Mouse (Mus musculus) ovary, postnatal 14 days (tissue): ENCODE measurements around the gene Fkbp11.

ENCODE experiments used
- DNase-seq: peaks from one replicate; pipeline ENCODE4 v3.0.0; 2022; ENCODE audit warnings: low spot score

The Fkbp11 gene

DNA sequence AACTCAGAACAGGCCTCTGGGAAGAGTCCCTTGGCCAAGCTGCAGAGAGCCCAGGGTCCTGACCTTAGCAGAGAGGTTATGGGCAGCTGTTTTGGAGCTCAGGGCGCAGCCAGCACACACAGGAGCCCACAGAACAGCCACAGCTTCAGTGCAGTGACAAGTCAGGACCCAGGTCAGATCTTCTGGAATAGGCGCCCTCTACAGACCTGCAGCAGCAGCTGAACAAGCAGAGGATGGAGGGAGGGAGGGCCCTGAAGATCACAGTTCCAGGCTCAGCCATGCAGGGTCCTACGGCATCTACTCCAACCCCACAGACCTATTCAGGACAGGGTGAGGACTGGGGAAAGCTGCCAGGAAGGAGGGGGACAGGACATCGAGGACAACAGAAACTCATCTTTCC is 10.8 kb upstream of the Fkbp11 start:
- no peak for DNase-seq

DNA sequence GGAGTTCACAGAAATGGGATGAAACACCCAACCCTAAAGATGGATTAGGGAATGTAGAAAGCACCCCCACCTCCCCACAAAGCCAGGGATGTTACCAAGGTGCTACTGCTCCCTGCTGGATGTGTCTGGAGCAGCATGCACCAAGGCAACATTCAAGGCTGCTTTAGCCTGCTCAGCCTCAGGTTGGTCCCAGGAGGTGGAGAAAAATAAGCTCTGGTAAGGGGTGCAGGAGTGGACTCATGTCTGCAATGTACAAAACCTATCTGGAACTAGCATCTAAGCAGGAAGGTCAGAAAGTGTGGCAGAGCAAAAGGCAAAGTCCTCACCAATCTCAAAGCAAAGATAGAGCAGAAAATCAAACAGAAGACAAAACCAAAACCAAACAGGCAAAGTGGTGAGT is 9.9 kb upstream of the Fkbp11 start:
- no peak for DNase-seq

DNA sequence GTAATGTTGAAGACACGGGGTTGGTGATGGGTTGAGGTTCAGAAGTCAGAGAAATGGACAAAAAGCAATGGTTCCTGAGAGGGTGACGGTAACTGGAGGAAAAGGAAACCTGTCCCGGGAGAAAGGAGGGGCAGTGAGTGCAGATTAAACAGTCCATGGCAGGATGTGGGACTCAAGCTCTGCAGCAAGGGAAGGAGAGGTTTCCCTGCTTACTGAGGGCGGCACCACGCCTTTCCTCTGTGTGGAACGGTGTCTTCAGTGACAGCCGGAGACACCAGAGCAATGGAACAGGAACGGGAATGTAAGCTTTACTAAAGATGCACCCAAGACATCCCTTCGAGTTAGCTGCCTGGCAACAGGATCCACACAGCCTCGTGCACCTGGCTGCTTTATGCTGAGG is 8.5 kb upstream of the Fkbp11 start:
- no peak for DNase-seq

DNA sequence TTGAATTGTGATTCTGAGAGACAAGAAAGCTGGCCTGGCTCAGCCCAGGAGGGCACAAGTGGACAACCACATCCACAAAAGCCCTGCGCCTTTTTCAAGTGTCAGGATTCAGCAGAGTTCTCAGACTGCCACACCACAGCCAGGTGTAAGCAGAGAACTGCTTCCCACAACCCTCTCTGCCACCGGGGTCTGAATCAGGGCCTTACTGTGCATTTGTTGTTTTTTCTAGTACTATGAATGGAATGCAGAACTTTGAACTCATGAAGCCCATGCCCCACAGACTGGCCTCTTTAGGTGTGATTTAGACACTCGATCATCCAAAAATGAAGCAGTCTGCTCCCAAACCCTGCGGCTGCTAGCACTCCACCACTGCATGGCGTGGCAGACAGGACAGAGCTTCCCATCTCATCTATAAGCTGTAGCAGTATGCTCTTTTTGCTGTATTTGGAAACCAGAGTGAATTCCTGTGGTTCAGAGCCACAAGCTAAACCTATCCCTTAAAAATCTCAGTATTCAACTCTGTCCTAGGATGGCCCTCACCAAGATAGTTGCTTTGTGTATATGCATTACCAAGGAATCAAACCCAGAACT is 6.1 kb upstream of the Fkbp11 start:
- DNase-seq: no peak

DNA sequence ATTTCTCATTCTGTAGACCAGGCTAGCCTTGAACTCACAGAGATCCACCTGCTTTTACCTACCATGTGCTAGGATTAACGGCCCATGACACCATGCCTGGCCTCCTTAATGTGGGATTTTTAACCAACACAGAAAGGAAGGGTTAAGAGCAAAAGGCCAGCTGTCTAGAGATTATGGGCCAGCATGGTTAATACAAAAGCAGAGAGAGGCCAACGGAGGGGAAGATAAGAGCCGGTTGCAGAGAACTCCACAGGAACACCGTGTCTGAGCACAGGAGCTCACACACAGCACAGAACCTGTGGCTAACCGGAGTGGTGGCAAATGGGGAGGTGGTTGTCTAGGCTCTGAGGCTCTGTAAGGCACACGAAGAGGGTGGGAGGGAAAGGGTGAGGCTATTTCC is 5.4 kb upstream of the Fkbp11 start:
- DNase-seq: no peak

DNA sequence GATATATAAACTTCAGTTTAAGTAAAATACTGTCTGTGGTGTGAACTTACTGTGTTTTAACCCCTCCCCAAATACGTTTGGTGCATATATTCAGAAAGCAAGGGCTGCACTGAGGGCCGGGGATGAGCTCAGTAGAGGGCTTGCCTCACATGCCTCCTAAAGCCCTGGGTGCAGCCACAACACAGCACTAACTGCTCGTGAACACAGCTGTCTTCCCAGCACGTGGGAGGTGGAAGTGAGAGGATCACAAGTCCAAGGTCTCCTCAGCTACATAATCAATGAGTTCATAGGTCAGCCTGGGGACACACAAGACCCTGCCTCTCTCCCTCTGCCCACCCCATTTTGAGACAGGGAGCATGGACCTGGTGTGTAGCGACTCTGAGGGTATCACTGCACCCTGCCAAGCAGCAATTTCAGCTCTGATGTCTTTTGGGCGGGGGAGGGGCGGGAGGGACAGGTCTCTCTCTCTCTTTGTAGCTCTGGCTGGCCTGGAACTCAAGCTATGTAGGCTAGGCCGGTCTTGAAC is 4.1 kb upstream of the Fkbp11 start:
- no peak for DNase-seq

DNA sequence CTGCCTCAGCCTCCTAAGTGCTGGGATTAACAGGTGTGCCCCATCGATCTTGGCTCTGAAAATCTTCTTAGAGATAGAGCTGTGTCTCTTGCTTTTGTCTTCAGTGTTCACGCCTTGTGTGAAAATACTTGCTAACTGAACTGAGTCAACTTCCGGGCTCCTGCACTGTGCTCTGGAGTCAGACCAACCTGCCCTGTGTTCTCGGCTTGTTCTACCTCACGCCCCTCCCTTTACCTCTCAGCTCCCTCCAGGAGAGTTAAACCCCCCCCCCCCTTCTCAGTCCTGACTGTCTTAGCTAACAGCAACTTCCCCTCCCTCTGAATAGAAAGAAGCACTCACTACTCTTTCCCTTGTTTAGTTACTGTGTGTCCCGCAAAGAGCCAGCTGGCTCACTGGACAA is 2.8 kb upstream of the Fkbp11 start:
- DNase-seq: no peak

DNA sequence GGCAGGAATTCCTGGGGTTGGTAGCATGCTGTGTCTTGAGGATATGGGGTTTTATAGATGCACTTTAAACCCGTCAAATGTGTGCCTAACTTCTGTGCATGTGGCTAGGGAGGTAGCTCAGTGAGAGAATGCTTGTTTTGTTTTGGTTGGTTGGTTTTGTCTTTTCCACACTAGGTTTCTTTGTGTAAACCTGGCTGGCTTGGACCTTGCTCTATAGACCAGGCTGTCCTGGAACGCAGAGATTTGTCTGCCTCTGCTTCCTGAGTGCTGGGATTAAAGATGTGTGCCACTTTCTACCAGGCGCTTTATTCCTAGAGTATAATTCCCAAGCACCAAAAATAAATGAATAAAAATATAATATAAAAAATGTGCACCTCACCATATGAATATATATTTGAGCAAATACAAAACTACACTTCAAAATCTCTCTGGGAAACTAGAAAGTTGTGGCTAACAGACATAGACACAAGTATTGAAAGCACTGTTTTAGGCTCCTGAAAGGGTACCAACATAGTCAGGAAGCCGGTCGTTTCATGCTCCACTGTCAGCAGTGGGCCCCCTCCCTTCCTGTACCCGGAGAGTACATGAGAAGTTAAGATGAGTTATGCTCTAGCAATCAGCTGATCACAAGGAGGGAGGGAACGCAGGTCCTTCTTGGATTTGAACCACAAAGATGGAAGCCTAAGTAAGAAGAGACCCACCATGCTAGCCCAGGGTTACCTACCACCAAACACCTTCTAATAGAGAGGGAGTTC is 2.0 kb upstream of the Fkbp11 start:
- DNase-seq: no peak

DNA sequence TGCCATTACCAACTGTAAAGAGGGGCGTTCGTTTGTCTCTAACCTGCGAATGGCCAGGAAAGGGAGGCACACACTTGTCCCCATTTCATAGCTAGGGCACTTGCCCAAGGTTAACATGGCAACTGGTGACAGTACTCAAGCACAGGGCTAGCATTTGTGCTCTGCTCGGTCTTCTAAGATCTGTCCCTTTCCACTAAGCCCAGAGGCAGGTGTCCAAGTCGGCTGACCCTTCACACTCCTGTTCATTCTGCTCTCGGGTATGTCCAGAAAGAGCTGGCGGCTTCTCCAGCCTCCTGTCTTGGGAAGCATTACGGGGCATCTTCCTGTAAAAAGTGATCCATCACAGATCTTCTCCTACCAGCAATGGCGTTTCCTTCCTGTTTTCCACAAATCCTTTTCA is 368 bp upstream of the Fkbp11 start:
- DNase-seq: no peak

DNA sequence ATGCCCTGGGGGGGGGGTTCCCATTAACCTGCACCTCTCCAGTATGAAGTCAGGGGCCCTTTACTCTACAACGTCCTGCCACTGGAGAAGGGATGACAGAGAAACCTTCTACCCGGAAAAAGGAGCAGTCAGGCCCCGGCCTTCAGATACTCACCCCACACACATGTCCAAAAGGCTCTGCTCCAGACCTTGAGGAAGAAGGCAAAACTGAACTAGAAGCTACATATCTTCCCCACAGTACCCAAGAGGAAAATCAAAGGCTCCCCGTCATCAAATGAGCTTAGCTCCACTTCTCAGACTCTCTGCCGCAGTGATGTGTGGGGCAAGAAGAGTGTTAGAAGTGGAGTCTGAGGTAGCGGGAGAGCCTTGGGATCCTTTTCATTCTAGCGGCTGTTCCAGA is 1.3 kb downstream of the Fkbp11 start:
- DNase-seq: no peak

DNA sequence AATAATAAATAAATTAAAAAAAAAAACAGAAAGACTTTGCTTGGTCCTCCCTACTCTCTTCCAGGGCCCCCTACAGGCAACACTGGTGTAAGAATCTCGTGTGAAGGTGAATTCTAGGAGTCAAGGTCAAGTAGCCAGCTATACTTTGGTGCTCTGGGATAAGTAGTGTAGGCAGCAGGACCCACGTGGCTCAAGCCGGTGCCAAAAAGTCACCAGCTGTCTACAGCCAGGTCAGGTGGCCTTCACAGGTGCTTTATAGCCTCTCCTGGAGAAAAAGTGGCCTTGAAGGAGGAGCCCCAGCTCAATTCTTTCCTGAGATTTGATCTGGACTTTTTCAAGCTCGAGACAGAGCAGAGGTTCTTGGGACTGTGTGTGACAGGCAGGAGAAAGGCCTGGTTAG is 1.9 kb downstream of the Fkbp11 start:
- no peak for DNase-seq

DNA sequence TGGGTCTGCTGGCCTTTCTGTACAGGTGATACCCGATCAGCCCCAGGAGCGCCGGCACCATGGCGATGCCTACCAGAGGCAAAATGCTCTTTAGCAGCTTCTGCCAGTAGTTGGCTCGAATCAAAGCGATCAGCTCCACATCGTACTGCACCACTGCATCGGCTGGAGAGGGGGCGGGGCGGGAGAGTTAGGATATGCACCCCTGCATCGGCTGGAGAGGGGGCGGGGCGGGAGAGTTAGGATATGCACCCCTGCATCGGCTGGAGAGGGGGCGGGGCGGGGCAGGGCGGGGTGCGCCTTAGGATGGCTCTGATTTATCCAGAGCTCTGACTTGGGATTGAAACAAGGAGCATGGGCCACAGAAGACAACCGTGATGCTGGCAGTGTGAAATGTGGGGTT is 3.6 kb downstream of the Fkbp11 start:
- no peak for DNase-seq

DNA sequence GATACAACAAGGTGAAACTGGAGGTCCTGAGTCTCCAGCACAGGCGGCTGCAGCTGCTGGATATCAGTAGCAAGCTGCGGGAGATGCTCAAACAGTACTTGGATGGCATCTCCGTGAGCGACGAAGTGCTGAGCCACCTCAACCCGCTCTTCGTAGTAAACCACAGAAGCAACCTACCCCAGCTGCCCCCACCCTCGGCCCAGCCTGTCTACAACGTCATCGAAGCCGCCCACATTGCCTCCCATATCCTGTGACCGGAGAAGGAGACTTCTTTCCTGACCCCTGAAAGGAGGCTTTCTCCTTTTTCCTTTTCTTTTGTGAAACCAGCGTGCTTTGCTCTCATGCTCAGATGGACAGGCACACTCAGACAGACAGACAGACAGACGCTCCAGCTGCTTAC is 5.1 kb downstream of the Fkbp11 start:
- DNase-seq: no peak

DNA sequence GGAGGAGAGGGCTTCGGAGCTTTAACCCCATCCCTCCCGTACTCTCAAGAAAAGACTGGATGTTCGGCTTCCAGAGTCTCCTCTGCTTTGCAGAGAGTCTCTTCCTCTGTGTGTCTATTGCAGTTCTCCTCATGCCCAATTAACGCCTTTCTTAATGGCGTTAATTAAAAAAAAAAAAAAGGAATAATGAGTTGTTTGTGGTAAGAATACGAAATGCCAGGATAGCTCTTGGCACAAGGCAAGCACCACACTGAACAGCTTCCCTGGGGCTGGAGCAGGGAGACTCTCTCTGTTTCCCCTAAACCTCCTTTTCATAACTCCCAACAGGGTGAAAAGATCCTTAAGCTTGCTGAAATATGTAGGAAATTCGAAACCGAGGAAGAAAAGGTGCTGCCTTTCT is 5.8 kb downstream of the Fkbp11 start:
- no peak for DNase-seq

DNA sequence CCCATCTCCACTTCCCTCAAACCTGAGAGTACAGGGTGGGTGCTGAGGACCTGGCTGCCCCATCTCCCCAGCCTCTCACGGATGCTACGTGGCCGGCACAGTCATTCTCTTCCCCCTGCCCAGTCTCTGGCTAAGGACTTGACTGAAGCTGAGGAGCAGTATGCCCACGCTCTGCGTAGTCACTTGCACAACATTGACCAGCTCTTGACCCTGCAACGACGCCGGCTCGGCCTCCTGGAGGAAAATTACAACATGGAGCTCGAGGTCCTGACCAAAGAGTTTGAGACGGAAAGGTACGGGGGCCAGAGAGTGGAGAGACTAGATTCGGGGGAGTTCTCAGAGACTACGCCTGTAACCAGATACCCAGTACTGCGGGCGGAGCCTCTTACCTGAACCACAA is 10.7 kb downstream of the Fkbp11 start:
- DNase-seq: no peak

DNA sequence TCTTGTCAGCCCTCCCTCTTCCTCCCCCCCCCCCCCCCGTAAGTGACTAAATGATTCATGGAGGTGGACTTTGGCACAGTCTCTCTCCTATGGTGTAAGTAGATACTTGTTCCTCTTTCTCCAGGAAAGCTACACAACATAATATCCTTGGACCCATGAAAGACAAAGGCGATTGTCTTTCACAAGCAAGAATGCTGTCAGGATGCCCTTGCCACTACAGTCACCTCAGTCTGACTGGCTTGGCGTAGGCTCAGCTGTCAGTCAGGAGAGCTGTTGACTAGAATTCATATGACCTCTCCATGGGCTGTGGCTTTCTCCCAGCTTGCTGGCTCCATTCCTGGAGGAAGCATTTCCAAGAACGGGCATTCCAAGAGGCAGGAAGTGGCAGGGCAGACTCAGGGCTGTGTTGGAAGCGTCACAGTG is 13.8 kb downstream of the Fkbp11 start:
- DNase-seq: no peak

DNA sequence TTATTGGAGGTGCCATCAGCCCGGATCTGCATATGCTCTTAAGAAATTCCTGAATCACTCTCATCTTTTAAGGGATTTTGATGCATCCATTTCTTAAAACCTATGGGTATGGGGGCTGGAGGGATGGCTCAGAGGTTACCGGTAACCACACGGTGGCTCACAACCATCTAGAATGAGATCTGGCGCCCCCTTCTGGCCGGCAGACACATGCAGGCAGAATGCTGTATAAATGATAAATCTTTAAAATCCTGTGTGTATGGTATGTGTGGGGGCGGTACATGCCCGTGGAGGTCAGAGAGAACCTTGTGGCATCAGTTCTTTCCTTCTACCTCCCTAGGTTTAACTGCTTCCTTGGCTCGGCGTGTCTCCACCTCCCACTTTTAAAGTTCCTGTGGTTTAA is 17.6 kb downstream of the Fkbp11 start:
- DNase-seq: peak; percentile 48

DNA sequence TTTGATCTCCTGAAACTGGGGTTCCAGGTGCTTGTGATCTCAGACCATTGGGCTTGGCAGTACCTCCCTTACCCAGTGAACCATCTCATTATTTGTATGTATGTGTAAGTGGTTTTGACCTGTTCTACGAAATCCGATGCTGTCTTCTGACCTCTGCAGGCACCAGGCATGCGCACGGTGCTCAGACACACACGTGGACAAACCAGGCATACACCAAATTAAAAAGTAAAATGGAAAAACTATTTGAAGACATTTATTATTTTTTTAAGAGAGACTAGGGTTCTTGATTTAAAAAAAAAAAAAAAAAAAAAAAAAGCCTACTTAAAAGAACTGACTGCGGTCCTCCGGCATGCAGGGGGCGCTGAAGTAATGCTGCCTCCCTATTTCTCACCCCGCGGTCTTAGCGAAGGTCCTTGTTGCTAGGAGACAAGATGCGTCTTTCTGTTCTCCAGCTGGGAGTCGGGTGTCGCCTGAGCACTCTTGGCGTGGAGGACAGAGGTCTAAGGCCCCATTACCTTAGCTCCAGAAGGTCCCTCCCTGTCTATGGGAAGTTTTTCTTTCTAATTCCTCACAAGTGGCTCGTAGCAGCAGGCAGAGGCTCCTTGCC is 20.1 kb downstream of the Fkbp11 start, which contains the start of gene Ccdc65:
Ccdc65 (plus strand) TSS at position 442 of the 607 bp plus-strand sequence.
- peak; percentile 76 for DNase-seq

DNA sequence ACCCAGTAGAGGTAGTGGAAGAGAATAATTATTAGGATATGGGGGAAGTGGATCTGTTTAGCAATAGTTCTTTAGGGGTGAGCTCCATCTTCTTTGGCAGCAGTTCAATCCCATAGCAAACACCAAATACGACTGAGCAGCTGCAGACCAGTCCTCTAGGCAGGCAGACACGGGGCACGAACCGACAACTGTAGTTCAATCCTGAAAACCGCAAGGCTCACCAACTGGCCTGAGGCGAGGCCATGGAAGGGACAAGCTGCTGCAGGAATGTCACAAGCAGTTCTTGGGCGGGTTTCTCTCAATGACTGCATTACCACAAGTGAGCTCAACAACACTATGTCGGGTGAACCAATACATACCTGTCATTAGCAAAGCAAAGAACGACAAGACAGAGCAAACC is 23.7 kb downstream of the Fkbp11 start:
- no peak for DNase-seq

DNA sequence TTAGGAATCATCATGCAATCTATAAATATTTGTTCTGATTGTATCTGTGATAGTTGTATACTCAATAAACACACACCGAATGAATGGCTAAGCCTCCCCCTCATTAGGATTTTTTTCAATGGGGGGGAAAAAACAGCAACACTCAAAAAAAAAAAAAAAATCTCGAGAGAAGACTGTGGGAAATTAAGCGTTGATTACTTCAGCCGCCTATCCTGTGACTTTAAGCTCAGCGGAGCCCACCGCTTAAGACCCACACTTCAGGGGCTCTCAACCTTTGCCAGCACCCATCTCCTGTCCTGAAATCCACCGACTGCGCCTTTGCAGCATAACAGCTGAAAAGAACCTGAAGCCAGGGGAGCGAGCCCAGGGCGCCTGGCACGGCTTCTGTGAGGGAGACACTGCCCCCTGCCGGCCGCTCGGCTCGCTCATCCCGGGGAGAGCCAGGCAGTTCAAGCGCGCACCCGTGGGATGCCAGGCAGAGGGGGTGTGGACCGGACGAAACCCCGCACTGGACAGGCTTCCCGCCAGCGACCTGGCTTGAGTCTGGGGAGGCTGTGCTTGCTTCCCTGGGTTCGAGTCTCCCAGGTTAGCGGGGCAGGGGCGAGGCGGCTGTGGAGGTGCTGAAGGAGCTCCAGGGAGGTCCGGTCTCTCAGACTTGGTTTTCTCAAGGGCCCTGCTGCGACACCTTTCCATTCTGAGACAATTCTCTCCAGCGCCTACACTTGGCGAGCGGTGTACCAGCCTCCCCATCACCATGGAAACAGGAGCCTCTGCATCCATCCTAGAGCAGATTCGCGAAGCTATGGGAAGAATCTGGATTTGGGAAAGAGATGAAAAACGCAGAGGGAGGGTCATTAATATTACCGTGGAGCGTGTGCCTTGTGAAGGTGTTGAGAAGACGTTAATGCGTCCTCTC is 28.6 kb downstream of the Fkbp11 start:
- DNase-seq: peak; percentile 86

DNA sequence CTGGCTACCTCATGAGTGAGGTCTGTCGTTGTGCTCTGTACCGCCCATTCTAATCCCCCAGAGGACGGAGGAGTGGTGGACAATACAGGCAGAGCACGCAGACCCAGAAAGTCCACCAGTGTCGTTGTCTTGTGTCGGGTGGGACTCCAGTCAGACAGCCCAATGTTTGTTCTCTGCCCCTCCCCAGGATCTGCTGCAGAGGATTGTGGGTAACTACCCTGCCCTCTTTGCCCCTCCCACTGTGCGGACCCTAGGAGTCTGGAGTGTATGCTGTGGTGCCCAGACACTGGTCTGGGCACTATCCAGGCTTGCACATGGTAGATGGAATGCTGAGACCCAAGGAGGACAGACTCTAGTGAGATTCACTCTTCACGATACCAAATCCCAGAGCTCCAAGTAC is 31.8 kb downstream of the Fkbp11 start:
- DNase-seq: no peak

DNA sequence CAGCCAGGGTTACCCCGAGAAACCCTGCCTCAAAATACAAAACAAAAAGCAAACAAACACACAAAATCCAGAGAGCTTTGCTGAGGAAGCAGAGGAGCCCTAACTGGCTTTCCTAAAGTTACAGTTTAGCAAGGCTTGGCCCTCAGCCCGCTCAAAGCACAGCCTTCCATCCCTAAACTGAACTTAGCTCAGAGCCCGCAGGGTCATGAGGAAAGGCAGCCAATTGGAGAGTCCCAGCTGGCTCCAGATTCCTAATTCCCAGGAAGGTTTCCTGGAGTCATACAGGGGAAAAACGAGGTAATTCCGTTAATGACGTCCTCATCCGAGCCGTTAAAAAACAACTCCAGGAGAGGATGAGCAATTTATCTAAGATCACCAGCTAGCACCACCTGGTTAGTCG is 32.3 kb downstream of the Fkbp11 start:
- no peak for DNase-seq
